Mouse (Mus musculus) bone marrow macrophage, adult 2 months (primary cell): Measurements from ENCODE around the gene Kcng4. TPM values are rescaled to one million over a fixed set of nuclear protein-coding genes. Genes with fewer than 3 reads are reported as not detected.

Experiments
- H3K27ac ChIP-seq: 2 replicates; pipeline ENCODE4 v1.5.1; 2012; ENCODE audit warnings: low read depth, low read length; ENCODE audit not compliant: insufficient read depth
- H3K4me1 ChIP-seq: 2 replicates; pipeline ENCODE4 v1.6.1; 2012; ENCODE audit warnings: low read length; ENCODE audit not compliant: control insufficient read depth, insufficient read depth
- H3K4me3 ChIP-seq: 2 replicates; pipeline ENCODE4 v1.5.1; 2012; ENCODE audit warnings: mild to moderate bottlenecking, low read length, moderate library complexity; ENCODE audit not compliant: insufficient read depth
- CTCF ChIP-seq: IDR thresholded peaks from 2 replicates; pipeline ENCODE4 v1.5.1; 2012; ENCODE audit warnings: low read depth, mild to moderate bottlenecking, low read length, moderate library complexity
- POLR2A ChIP-seq: IDR thresholded peaks from 2 replicates; pipeline ENCODE4 v1.6.1; 2012; ENCODE audit warnings: mild to moderate bottlenecking, low read depth, low read length, borderline replicate concordance
- polyA plus RNA-seq: library from polyadenylated mRNA; stranded (reverse); fragments of >200 nt; gene quantifications from 2 replicates; pipeline ENCODE4 v1.2.4, GENCODE M21; 2012; ENCODE audit not compliant: missing spikeins, insufficient read depth, insufficient read length

The Kcng4 gene
- polyA plus RNA-seq, 1 experiment = not detected

GRCm38 (mm10) chr8:119632246-119632645, 3.2 kb downstream of the Kcng4 start:
- no peak for TF ChIP-seq POLR2A
- TF ChIP-seq CTCF = no peak
- Histone ChIP-seq H3K4me3 (no peak overlapping the region), H3K27ac (no peak overlapping the region), H3K4me1 (0 out of 2 replicates have a peak, but pooled peaks cover 3% of the 10 kb centered on the region)

GRCm38 (mm10) chr8:119630841-119631240, 4.6 kb downstream of the Kcng4 start:
- Histone ChIP-seq H3K4me3 (no peak overlapping the region), H3K27ac (no peak overlapping the region), H3K4me1 (0 out of 2 replicates have a peak, but pooled peaks cover 3% of the 10 kb centered on the region)
- TF ChIP-seq POLR2A = no peak
- TF ChIP-seq CTCF = no peak

GRCm38 (mm10) chr8:119627613-119628359, 7.7 kb downstream of the Kcng4 start:
- Histone ChIP-seq H3K4me3 (no peak overlapping the region), H3K4me1 (no peaks in the 10 kb centered on the region), H3K27ac (no peak overlapping the region)
- TF ChIP-seq POLR2A (no peak), CTCF (no peak)

DNA sequence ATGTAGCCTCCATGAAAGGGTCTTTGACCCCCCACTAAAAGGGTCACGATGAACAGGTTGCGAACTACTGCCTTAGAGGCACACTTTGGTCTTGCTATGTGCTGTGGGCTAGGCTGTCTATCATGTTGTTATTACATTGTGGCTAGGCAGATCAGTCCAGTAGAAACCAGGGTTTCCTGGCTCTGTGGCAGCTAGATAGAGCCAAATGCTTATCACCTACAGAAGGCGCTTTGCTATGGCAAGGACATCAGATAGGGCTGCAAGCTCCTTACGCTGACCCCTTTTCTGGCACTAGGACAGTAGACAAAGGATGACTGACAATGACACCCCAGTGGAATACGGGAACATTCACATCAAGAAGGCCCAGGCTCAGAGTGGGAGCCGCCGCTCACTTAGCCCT, 8.3 kb downstream of the Kcng4 start:
- Histone ChIP-seq H3K4me1 (no peaks in the 10 kb centered on the region), H3K4me3 (no peak overlapping the region), H3K27ac (no peak overlapping the region)
- TF ChIP-seq POLR2A (no peak), CTCF (no peak)

GRCm38 (mm10) chr8:119625788-119626187, 9.7 kb downstream of the Kcng4 start:
- TF ChIP-seq CTCF = no peak
- no peak for TF ChIP-seq POLR2A
- H3K4me1 ChIP-seq = no peaks in the 10 kb centered on the region
- no peak overlapping the region for H3K4me3 ChIP-seq
- H3K27ac ChIP-seq = no peak overlapping the region

GRCm38 (mm10) chr8:119624916-119625315, 10.6 kb downstream of the Kcng4 start:
- Histone ChIP-seq H3K4me3 (no peak overlapping the region), H3K27ac (no peak overlapping the region), H3K4me1 (no peaks in the 10 kb centered on the region)
- no peak for TF ChIP-seq POLR2A
- TF ChIP-seq CTCF = no peak

GRCm38 (mm10) chr8:119623744-119624143, 11.7 kb downstream of the Kcng4 start:
- H3K27ac ChIP-seq = no peak overlapping the region
- no peak overlapping the region for H3K4me3 ChIP-seq
- H3K4me1 ChIP-seq = no peaks in the 10 kb centered on the region
- TF ChIP-seq POLR2A = no peak
- no peak for TF ChIP-seq CTCF

- TF ChIP-seq POLR2A (no peak), CTCF (no peak)
- Histone ChIP-seq H3K4me1 (no peaks in the 10 kb centered on the region), H3K4me3 (no peak overlapping the region), H3K27ac (no peak overlapping the region)
Observed at GRCm38 (mm10) chr8:119623061-119623460, 12.4 kb downstream of the Kcng4 start.

DNA sequence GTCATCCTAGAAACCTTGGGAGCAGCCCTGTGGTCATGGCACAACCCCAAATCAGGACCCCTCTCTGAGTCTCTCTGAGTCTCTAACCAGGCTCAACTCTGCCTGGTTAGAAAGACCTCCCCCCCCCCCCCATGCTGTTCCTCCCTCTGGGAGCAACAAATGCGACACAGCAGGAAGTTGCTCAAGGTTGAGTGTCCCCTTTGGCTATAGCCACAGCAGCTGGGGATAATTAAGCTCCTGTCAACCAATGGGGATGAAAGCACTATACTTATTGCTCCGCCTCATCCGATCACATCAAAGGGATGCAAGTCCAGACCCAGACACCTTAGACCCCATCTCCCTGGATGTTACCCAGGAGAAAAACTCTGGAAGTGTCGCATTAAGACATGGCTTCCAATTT, 12.9 kb downstream of the Kcng4 start:
- Histone ChIP-seq H3K4me1 (no peaks in the 10 kb centered on the region), H3K4me3 (no peak overlapping the region), H3K27ac (no peak overlapping the region)
- TF ChIP-seq CTCF = no peak
- no peak for TF ChIP-seq POLR2A

GRCm38 (mm10) chr8:119620848-119621465, 14.5 kb downstream of the Kcng4 start:
- Histone ChIP-seq H3K4me1 (no peaks in the 10 kb centered on the region), H3K4me3 (no peak overlapping the region), H3K27ac (no peak overlapping the region)
- TF ChIP-seq CTCF (no peak), POLR2A (no peak)
